Mouse (Mus musculus): Measurements from ENCODE around the gene Clta. TPM values are rescaled to one million over a fixed set of nuclear protein-coding genes. Genes with fewer than 3 reads are reported as not detected.

The Clta gene
- total RNA-seq (2021), result 100 to 1,000 TPM; 202 to 211 TPM
- long read RNA-seq, experiment 1, transcript Clta-206 (5 exons, 1,079 nt), result major isoform, 99 of 134 reads
- long read RNA-seq, experiment 1, transcript Clta-203 (6 exons, 1,121 nt), result minor isoform, 8 of 134 reads
- long read RNA-seq, experiment 1, transcript Clta-201 (5 exons, 1,031 nt), result minor isoform, 6 of 134 reads
- long read RNA-seq, experiment 1, transcript Clta-204 (6 exons, 1,099 nt), result minor isoform, 11 of 134 reads
- long read RNA-seq, experiment 1, partial matches to known transcripts, result 2 of 134 reads
- long read RNA-seq, experiment 1, other reads (novel, unspliced or antisense), result 5 of 134 reads
- long read RNA-seq, experiment 2, transcript Clta-204 (6 exons, 1,099 nt), result minor isoform, 5 of 205 reads
- long read RNA-seq, experiment 2, transcript Clta-201 (5 exons, 1,031 nt), result minor isoform, 10 of 205 reads
- long read RNA-seq, experiment 2, transcript Clta-206 (5 exons, 1,079 nt), result major isoform, 153 of 205 reads
- long read RNA-seq, experiment 2, partial matches to known transcripts, result 19 of 205 reads
- long read RNA-seq, experiment 2, other reads (novel, unspliced or antisense), result 14 of 205 reads

DNA sequence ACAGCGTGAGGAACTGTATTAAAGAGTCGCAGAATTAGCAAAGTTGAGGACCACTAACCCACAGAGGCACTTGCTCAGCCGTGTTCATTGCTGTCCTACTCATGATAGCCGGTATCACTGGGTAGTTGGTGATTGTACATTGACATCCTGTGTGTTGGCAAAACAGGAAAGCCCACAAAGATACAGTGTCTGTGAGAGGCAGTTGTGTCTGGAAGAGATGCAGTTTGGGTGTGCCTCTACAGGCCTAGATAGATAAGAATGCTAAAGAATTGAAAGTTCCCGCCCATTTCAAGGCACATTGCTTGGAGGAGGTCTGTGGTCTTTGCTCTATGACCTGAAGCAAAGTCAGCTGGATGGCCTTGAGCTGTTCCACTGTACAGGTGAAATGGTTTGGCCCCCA lies at the start of gene Clta:
Gene Clta (plus strand): TSS at position 327 of the 400 bp plus-strand sequence.
- DNase-seq (ENCODE audit: low spot score in 2 of 2), result no peak

DNA sequence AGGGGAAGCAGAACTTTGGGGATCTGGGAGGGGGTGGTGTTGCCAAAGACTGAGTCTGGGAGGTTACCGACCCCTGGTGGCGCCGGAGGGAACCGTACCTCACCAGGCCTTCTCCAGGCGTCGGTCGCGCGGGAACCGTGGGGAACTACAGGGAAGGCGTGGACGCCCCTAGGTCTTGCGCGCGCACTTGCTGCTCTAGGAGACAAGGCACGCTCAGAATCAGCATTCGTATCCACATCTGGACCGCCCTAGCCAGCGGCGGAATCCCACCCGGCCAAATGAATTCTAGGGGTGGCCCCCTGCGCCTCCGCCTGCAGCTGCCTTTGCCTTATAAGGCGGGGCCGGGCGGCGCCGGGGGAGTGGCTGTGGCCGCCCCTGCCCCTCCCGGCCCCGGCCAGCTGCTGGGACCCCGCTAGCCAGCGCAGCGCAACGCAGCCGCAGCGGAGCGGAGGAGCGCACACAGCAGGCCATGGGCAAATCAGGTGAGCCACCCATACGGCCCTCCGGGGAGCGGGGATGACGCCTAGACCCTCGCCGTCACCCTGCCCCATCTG lies 46.9 kb upstream of the Clta start, which contains the start of gene Glipr2:
Gene Glipr2 (plus strand): TSS at position 110 of the 554 bp plus-strand sequence.
- peak; percentile 50 to 69 for DNase-seq (ENCODE audit: low spot score in 2 of 2)

DNA sequence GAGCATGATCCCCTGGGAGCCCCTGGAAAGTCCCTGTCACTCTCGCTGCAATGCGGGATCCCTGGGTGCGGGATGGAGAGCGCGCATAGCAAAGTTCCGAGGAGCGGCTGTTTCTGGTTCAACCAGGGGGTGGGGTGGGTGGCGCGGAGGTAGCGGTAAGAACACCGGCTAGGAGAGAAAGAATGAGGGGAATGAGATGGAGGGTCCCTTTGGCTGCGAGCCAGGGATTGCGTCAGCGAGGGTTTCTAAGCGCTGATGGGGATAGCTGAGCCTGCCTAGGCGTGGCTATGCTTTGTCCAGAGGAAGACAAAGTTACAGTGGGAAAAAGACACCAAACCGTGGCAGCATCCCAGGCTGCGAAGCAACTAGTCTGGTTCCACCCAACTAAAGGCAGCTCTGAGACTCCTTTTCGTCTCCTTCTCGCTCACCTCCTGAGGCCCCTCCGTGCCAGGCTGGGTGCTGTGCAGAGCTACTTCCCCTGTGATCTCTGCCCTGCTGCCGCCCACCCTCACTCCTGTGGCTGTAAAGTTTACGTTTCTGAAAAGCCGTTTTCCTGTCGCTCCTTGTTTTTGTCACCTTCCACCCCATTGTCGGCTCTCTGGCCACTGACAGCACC lies 46.3 kb upstream of the Clta start:
- DNase-seq (ENCODE audit: low spot score in 2 of 2), result no peak

DNA sequence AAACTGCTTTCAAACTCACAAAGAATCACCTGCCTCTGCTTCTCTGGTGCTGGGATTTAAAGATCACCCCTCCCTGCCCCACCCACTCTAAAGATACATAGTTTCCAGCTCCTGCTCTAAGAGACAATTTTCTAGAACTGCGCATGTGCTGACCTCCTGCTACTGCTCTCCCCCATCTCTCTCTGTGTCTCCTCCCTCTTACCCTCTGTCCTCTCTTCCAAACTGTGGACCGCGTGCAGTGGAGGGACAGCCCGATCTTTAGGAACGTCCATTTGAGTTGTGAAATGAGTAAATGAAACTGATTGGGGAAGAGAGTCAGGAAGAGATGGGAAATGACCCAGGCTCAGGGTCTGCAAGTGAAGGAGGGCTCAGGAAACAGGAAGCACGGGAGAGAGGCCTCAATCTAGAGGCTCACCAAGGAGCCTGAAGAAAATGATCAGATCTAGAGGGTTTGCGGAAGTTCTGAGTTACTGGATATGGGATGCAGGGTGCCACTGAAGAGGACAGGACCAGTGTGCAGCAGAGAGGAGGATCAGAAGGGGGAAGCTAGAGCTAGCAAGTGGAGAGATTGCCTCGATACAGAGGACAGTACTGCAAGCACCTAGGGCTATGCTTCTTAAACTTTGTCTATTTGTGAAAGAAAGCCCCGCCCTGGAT lies 44.6 kb upstream of the Clta start:
- DNase-seq (ENCODE audit: low spot score in 2 of 2), result no peak

DNA sequence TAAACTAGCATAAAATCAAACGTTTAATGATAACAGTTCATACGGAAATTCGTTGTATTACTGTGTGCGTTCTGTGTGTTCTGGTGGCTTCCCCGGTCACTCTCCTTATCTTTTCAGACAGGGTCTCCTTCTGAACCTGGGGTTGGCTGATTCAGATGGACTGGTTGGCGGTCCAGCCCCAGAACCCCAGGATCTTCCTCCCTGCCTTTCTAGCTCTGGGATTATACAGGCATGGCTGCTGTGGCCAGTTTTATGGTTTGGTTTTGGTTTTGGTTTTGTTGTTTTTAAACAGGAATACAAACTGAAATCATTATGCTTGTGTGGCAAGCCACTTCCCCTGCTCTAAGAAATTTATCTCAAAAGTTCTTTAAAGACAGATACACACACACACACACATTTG lies 44.0 kb upstream of the Clta start:
- no peak for DNase-seq (ENCODE audit: low spot score in 2 of 2)

DNA sequence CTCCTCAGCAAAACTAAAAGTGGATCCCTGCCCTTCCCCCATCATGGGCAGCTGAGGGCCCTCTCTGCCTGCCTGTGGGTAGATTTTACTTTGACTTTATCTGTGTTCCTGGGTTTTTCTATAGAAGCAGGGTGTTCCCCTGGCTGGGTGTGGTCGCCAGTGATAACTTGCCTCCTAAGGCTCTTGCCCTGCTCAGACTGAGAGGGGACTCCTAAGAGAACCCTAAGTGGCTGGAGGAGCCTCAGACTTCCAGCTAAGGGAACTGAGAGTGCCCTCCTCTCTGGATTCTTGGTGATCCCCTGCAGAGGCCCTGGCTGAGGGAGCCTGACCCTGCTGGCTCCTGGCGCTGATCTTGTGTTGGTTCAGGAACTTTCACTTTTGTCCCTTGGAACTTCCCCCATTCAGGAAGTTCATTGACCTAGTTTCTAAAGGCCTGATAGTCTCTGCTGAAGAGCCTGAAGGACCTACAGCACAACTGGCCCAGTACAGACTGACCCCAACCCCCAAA lies 39.9 kb upstream of the Clta start:
- no peak for DNase-seq (ENCODE audit: low spot score in 2 of 2)

DNA sequence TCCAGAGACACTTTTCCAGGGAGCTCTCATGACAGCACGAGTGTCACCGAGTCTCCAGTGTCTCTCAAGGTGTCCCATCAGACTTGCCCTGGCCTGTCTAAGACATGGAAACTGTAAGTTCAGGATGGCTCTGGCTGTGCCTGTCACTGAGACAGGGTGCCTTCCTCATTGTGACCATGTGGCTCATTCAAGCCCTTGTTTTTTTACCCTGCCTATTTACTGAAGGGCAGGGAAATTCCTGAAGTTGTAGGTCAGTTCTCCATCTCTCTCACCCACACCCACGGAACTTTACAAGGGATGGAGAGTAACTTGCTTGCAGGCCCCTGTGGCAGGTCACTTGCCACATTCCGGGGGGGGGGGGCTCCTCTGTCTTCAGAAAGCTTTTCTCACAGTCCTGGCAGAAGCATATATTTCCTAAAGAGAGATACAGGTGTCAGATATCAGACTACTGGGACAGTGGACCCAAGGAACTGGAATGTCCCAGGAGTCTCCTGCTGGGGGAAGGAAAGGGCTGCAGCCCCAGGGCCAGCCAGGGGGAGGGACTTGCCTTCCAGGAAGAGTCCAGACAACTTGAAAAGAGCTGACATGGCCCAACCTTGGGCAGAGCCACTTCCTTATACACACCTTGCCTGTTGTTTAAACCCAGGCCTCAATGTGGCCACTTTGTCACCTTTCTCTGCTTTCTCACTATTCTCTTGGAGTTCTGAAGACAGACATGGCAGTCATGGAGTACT lies 39.1 kb upstream of the Clta start:
- no peak for DNase-seq (ENCODE audit: low spot score in 2 of 2)

DNA sequence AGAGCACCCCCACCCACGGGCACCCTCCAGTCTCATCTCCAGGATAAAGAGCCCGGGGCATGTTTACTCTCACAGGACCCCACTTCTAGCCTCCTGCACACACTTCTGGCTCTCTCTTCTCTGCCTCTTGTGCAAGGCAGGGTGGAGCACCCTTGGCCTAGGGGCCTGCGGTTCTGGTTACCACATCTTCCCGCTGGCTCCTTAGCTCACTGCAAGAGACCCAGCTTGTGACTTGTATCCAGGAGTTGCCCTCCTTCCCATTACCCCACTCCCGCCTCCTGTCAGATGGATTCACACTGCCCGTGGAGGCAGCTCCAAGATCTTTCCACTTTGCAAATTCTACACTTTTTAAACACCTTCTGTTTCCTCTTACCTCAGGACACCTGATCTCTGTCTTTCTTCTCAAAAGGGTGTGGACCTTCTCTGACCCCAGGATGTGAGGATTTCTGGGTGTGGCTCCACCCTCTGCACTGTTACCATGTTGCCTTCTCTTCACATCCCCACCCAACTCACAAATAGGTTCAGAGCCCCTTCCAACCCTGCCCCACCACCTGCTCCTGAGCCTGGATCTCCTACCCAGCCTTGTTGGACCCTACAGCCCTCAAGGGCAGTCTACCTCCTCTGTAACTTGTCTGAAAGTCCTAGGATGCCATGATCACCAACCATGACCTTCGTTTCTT lies 38.3 kb upstream of the Clta start:
- no peak for DNase-seq (ENCODE audit: low spot score in 2 of 2)

DNA sequence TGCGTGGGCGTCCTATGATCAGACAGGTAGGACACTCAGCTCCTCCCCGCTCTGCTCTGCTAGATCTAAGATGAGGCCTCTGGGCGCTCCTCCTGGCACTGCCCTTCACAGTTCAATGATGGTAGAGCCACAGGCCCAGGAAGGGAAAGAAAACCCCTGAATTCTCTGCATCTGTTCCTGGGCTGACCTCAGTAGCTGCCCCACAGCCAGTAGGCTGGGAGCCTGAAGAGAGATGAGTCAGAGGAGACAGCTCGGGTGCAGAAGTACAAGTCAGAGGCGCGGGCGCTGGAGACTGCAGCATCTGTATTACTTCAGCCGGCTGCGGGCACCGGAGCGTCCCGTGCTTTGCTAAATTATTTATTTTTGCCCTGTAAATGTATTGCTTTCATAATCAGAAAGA lies 35.6 kb upstream of the Clta start:
- DNase-seq (ENCODE audit: low spot score in 2 of 2), result peak in 1 of 2 experiments; percentile 41

DNA sequence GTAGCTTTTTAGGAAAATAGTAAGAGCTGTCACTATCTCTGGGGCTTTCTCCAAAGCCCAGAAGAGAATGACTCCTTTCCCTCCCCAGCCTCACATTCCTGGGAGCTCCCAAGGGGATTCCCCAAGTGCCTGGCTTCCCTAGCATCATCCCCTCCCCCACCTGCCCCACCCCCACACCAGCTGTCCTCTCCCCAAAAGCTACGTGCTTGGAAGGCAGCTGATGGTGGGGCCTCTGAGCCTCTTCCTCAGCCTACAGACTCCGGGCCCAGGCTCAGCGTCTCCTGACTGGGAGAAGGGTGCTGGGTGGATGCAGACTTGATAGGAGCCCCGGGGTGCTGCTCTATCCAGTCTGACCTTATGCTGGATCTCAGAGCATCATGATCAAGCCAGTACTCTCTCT lies 34.9 kb upstream of the Clta start:
- DNase-seq (ENCODE audit: low spot score in 2 of 2), result no peak

DNA sequence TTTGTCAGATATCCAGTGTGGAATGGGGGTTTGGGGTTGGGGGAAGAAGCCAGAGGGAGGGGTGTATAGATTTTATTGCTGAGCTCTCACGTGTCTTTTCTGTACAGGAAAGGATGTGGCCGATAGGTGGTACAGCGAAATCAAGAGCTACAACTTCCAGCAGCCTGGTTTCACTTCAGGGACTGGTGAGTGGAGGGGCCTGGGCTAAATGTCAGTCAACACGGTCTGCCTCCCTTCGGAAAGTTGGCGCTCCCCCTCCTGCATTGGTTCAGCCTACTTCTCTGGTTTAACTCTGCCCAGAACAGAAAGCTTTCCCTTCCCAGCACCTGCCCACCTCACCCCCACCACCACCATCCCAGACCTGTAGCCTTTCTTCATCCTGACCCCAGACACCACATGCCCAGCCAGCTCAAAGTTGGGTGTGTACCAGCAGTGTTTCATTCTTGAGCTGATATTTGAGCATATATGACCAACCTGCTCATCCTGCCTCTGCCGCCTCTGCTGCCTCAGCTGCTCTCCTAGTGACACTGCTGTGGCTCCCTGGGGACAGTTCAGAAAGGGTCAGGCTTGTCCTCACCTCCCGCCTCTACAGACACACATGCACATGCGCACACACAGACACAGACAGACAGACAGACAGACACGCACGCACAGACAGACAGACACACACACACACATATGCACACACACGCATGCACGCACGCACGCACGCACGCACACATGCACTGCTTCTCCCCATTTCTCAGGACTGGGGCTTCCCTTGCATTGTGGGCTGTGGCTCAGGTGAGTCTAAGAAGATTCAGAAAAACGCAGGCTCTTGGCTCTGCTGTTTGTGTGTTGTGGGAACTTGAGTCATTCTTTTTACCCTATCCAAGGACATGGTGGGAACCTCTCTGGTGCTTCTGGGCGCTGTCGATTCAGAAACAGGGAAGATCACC lies 33.6 kb upstream of the Clta start:
- no peak for DNase-seq (ENCODE audit: low spot score in 2 of 2)

DNA sequence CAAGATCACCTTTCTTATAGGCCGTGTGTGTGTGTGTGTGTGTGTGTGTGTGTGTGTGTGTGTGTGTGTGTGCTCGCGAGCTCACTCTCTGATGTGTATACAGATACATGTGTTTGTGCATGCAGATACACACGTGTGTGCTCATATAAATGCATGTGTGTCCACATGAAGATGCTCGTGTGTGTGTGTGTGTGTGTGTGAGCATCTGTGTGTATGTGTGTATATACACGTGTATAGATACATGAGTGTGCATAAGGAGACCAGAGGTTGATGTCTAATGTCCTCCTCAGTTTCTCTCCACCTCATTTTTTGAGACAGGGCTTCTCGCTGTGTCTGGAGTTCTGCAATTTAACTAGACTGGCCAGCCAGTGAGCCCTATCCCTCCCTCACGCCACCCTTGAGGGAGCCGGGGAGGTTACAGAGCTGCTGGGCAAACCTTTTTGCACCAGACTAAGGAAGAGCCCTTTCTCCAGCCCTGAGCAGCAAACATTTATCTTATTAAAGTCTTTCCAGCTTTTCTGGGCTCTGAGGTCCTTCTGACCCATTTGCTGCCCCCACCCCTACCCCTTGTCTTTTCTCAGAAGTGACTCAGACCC lies 32.6 kb upstream of the Clta start:
- DNase-seq (ENCODE audit: low spot score in 2 of 2), result no peak

DNA sequence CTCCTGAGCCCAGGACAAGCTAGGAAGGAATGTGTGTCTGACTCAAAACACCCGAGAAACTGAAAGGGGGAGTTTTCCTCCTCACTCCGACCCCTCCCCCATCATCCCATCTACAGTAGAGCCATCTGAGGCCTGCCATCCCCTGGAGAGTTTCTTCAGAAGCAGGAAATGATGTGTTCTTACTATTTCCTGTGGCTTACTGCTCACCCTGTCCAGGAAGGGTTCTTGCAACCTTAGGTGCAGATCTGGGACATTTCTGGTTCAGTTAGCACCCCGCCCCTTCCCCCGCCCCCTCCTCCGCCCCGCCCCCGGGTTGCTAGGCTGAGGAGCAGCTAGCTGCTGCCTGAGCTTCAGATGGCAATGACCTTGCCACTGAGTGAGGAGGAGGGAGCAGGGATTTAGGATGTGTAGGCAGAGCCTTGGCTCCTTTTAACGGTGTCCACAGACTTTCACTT lies 32.1 kb upstream of the Clta start:
- peak in 1 of 2 experiments; percentile 36 for DNase-seq (ENCODE audit: low spot score in 2 of 2)

DNA sequence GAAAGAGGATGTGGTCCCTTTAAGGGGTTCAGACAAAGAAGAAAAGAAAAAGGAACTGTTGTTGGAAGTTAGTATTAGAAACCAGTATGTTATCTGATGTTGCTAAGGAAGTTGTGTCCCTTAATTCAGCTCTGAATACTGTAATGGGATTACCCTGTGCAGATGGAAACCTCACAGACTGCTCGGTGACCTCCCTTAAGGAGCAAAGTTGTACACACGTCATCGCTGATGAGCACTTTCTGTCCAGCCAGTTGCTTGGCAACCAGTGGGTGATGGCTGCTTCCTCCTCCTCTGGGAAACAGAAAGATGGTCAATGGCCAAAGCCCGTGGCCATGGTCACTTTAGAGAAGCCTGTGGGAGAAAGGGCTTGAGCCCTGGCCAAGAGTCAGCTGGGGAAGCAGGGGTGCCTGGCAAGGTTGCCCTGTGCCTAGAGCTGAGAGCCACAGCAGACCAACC lies 30.7 kb upstream of the Clta start:
- no peak for DNase-seq (ENCODE audit: low spot score in 2 of 2)

DNA sequence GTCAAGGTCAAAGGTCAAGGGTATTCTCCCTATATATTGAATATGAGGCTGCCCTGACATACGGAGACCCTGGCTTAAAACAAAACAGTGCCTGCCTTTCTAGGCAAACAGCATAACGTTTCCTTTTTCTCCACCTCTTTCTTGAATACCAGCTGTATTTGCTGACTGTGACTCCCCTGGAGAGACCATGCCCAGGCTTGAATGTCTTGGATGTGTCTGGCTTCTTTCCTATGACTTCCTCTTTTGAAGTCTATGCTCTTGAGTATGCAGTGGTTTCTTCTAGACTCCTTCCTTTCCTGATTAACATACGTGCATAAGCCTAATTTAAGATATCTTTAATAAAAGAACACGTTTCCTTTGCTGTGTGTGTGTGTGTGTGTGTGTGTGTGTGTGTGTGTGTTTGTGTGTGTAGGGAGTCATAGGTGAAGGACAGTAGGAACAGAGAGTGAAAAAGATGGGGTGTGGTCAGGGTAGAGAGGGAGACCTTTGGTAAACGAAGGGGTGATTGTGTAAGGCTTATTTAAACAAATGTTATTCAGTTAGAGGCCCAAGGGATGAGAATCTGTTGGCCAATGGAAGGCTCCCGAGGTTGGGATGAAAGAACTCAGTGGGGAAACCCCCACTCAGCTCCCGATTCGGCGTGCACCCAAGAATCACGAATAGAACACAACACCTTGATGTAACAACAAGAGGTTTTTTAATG lies 29.2 kb upstream of the Clta start:
- DNase-seq (ENCODE audit: low spot score in 2 of 2), result no peak

DNA sequence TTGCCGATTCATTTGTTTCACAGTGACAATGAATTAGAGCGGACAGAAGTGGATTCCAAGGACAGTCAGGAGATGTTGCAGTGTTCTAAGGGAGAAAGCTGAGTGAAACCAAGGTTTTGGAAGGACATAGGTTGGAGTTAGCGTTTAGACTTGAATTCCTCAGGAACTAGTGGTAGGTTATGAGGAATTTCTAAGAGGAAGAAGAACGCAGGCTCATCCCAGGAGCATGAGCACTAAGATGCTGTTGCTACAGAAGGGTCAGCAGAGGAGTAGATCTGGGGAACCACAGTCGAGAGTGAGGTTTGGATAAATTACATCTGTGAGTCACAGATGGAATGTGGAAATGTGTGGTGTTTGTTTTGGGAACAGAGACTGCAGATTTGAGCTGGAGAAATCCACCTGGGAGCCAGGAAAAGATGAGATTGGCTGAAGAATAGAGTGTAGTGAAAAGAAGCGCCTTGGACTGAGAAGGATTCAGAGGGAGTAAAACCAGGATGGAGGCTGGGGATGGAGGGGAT lies 28.0 kb upstream of the Clta start:
- no peak for DNase-seq (ENCODE audit: low spot score in 2 of 2)

All from adrenal gland, postnatal 4 days (tissue).